Mouse (Mus musculus) erythroblast, embryonic 14.5 days (primary cell): ENCODE measurements around the gene Etfa. TPM values are rescaled to one million over a fixed set of nuclear protein-coding genes. Genes with fewer than 3 reads are reported as not detected.

Experiments
- H3K27me3 ChIP-seq: 2 replicates; pipeline ENCODE4 v1.6.1; 2012; ENCODE audit warnings: inconsistent platforms; ENCODE audit not compliant: control insufficient read depth
- H3K36me3 ChIP-seq: 2 replicates; pipeline ENCODE4 v1.6.1; 2012; ENCODE audit warnings: mild to moderate bottlenecking, inconsistent platforms; ENCODE audit not compliant: control insufficient read depth
- H3K4me1 ChIP-seq: 2 replicates; pipeline ENCODE4 v1.6.1; 2012; ENCODE audit warnings: inconsistent platforms; ENCODE audit not compliant: control insufficient read depth
- H3K4me3 ChIP-seq: replicated peaks from 2 replicates; pipeline ENCODE3; 2012; ENCODE audit warnings: moderate library complexity, mild to moderate bottlenecking, inconsistent platforms
- H3K9me3 ChIP-seq: 2 replicates; pipeline ENCODE4 v1.6.1; 2012; ENCODE audit warnings: low read length, inconsistent platforms, mixed read lengths; ENCODE audit not compliant: control insufficient read depth
- GATA1 ChIP-seq: IDR thresholded peaks from 2 replicates; pipeline ENCODE4 v1.6.1; 2012; ENCODE audit warnings: low read length, inconsistent platforms, mixed read lengths
- TAL1 ChIP-seq: IDR thresholded peaks from 3 replicates; pipeline ENCODE4 v1.6.1; 2012; ENCODE audit warnings: low read length, inconsistent platforms, mixed read lengths
- polyA plus RNA-seq: library from polyadenylated mRNA; stranded (reverse); fragments of >175 nt; gene quantifications from 2 replicates; pipeline ENCODE4 v1.2.3, GENCODE M21; 2012

Gene Etfa
- polyA plus RNA-seq, 1 experiment = 5.3 TPM

- H3K36me3 ChIP-seq = no peaks in the 10 kb centered on the region
- TF ChIP-seq TAL1 (no peak), GATA1 (no peak)
- H3K4me3 ChIP-seq = no peak overlapping the region
- H3K27me3 ChIP-seq = peaks cover 3% of the 10 kb centered on the region; the same call in 1 of the 2 replicates
- H3K9me3 ChIP-seq = no peaks in the 10 kb centered on the region
- H3K4me1 ChIP-seq = no peaks in the 10 kb centered on the region; the same call in 1 of the 2 replicates
Observed at GRCm38 (mm10) chr9:55432306-55433289, 79.4 kb downstream of the Etfa start.

- Histone ChIP-seq H3K4me1 (no peaks in the 10 kb centered on the region; the same call in 1 of the 2 replicates), H3K9me3 (no peaks in the 10 kb centered on the region), H3K4me3 (no peak overlapping the region), H3K27me3 (peaks cover 3% of the 10 kb centered on the region; the same call in 1 of the 2 replicates), H3K36me3 (no peaks in the 10 kb centered on the region)
- TF ChIP-seq GATA1 = no peak
- TF ChIP-seq TAL1 = no peak
Observed at GRCm38 (mm10) chr9:55430133-55430532, 81.9 kb downstream of the Etfa start.

DNA sequence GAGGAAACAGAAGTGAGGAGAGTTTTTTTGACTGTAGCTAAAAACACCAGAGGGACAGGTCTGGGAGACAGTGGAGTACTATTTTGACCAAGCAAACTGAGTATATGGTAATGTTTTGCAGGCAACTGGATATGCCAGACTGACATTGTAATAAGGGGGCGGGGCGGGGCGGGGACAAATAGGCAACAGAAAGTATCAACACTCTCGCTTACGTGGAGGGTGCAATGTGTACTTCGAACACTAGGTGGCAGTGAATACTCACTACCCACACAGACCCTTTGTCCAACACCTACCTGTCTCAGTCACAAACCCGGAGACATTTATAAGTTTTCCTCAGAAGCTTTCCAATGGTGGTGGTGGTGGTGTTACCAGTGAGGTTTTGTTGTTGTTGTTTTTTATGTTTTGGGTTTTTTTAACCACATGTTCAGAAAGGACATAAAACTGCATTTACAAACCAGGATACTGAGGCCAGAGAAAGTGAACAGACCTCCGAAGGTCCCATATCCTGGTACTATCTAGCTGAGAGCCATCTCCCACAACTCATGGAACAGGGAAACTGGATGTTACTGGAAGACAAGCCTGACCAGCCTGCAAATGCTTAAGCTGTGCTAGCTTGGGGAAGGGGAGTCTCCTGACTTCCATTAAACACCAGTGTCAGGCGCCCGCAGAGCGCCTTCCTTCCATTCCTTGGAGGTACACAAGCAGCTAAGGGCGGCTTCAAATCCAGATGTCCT is 82.6 kb downstream of the Etfa start:
- no peaks in the 10 kb centered on the region; the same call in 1 of the 2 replicates for H3K4me1 ChIP-seq
- H3K36me3 ChIP-seq = no peaks in the 10 kb centered on the region
- H3K9me3 ChIP-seq = no peaks in the 10 kb centered on the region
- TF ChIP-seq GATA1 (no peak), TAL1 (no peak)
- H3K4me3 ChIP-seq = no peak overlapping the region
- H3K27me3 ChIP-seq = peaks cover 3% of the 10 kb centered on the region; the same call in 1 of the 2 replicates

DNA sequence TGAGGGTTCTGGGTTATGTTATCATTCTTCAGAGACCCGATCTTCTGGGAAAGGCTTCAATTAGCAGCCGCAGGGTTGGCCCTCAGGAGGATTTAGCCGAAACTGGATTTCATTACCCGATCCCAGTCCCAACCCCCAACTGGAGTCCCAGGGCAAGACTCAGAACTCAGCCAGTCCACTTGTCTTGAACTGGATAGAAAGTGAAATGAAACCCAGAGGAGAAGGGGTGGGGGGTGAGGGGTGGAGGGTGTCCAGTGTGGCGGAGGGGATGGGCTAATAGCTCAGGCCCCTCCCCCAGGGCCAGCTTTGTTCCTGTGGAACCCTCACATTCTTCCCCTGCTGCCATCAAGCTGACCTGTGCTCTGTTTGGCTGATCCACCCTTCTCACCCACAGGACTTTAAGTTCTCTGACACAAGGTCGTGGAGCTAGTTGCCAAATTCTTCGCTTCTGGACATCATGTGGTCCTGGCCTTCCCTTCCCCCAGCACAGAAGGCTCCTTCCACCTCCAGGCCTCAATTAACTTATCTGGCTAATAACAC is 86.7 kb downstream of the Etfa start:
- Histone ChIP-seq H3K36me3 (no peaks in the 10 kb centered on the region), H3K4me1 (no peaks in the 10 kb centered on the region; the same call in 1 of the 2 replicates), H3K9me3 (no peaks in the 10 kb centered on the region), H3K4me3 (no peak overlapping the region), H3K27me3 (peaks cover 3% of the 10 kb centered on the region; the same call in 1 of the 2 replicates)
- TF ChIP-seq TAL1 (no peak), GATA1 (no peak)

GRCm38 (mm10) chr9:55423451-55424424 is 88.3 kb downstream of the Etfa start:
- no peaks in the 10 kb centered on the region for H3K9me3 ChIP-seq
- H3K27me3 ChIP-seq = no peaks in the 10 kb centered on the region
- H3K4me1 ChIP-seq = no peaks in the 10 kb centered on the region
- H3K36me3 ChIP-seq = no peaks in the 10 kb centered on the region
- no peak overlapping the region for H3K4me3 ChIP-seq
- TF ChIP-seq TAL1 = no peak
- no peak for TF ChIP-seq GATA1

- TF ChIP-seq TAL1 = no peak
- TF ChIP-seq GATA1 = no peak
- no peaks in the 10 kb centered on the region for H3K9me3 ChIP-seq
- no peaks in the 10 kb centered on the region for H3K27me3 ChIP-seq
- no peaks in the 10 kb centered on the region for H3K4me1 ChIP-seq
- H3K36me3 ChIP-seq = no peaks in the 10 kb centered on the region
- no peak overlapping the region for H3K4me3 ChIP-seq
Observed at GRCm38 (mm10) chr9:55421786-55422185, 90.3 kb downstream of the Etfa start.

- Histone ChIP-seq H3K4me1 (no peaks in the 10 kb centered on the region), H3K4me3 (no peak overlapping the region), H3K9me3 (no peaks in the 10 kb centered on the region), H3K27me3 (no peaks in the 10 kb centered on the region), H3K36me3 (no peaks in the 10 kb centered on the region)
- no peak for TF ChIP-seq GATA1
- no peak for TF ChIP-seq TAL1
Observed at GRCm38 (mm10) chr9:55411154-55411553, 100.9 kb downstream of the Etfa start.

GRCm38 (mm10) chr9:55410430-55410829 is 101.6 kb downstream of the Etfa start:
- H3K27me3 ChIP-seq = no peaks in the 10 kb centered on the region
- H3K4me1 ChIP-seq = no peaks in the 10 kb centered on the region
- no peaks in the 10 kb centered on the region for H3K36me3 ChIP-seq
- no peaks in the 10 kb centered on the region for H3K9me3 ChIP-seq
- TF ChIP-seq GATA1 (no peak), TAL1 (no peak)
- no peak overlapping the region for H3K4me3 ChIP-seq
